Mouse (Mus musculus) stomach, embryonic 14.5 days (tissue): ENCODE data around the gene Lrrc49. TPM values are rescaled to one million over a fixed set of nuclear protein-coding genes. Genes with fewer than 3 reads are reported as not detected.

Experiments
- ATAC-seq: fragments of 200-750 bp; cut with Nextera tagmentation; 2 replicates; pipeline ENCODE4 v1.8.0; 2017; ENCODE audit warnings: low read depth, moderate TSS enrichment; ENCODE audit not compliant: insufficient number of reproducible peaks, insufficient read depth, low FRiP score
- H3K27ac ChIP-seq: fragments of 300-500 bp; sonication (generic); 2 replicates; pipeline ENCODE4 v1.5.1; 2014; ENCODE audit warnings: mild to moderate bottlenecking, low read length, moderate library complexity, mixed read lengths
- H3K27me3 ChIP-seq: fragments of 300-500 bp; sonication (generic); 2 replicates; pipeline ENCODE4 v1.6.1; 2014; ENCODE audit warnings: low read length, control low read depth, mixed read lengths; ENCODE audit not compliant: control insufficient read depth, insufficient read depth
- H3K36me3 ChIP-seq: fragments of 300-500 bp; sonication (generic); 2 replicates; pipeline ENCODE4 v1.6.1; 2014; ENCODE audit warnings: mild to moderate bottlenecking, control low read depth, low read length, moderate library complexity, mixed read lengths; ENCODE audit not compliant: control insufficient read depth, insufficient read depth
- H3K4me1 ChIP-seq: fragments of 300-500 bp; sonication (generic); 2 replicates; pipeline ENCODE4 v1.6.1; 2014; ENCODE audit warnings: low read length, control low read depth, mixed read lengths; ENCODE audit not compliant: control insufficient read depth, insufficient read depth
- H3K4me2 ChIP-seq: fragments of 300-500 bp; sonication (generic); replicated peaks from 2 replicates; pipeline ENCODE4 v1.6.1; 2014; ENCODE audit warnings: low read depth, low read length, control low read depth
- H3K4me3 ChIP-seq: fragments of 300-500 bp; sonication (generic); 2 replicates; pipeline ENCODE4 v1.5.1; 2014; ENCODE audit warnings: low read depth, low read length, control low read depth
- H3K9ac ChIP-seq: fragments of 300-500 bp; sonication (generic); replicated peaks from 2 replicates; pipeline ENCODE4 v1.6.1; 2014; ENCODE audit warnings: low read depth, mild to moderate bottlenecking, control low read depth, low read length, moderate library complexity, mixed read lengths
- H3K9me3 ChIP-seq: fragments of 300-500 bp; sonication (generic); 2 replicates; pipeline ENCODE4 v1.6.1; 2016; ENCODE audit warnings: low read depth, low read length, control low read depth; ENCODE audit not compliant: control insufficient read depth
- WGBS: fragments of 180-500 bp; shearing (Covaris S2); extraction: QIAGEN DNeasy Blood & Tissue Kit; methylation state at CpG from one replicate; pipeline ENCODE4 v1.1.7; 2014; 5-methylcytosine and 5-hydroxymethylcytosine counted together
- polyA plus RNA-seq: library from polyadenylated mRNA; unstranded; fragments of >200 nt; fragmentation: Nextera tagmentation; extraction: Ambion mirVana; gene quantifications from 2 replicates; pipeline ENCODE4 v1.2.1, GENCODE M21; 2014

Lrrc49 gene
- polyA plus RNA-seq, 1 experiment from 2014 or later: 23.3 TPM

GRCm38 (mm10) chr9:60586920-60587319, 101.0 kb downstream of the Lrrc49 start:
- H3K9me3 ChIP-seq: no peaks in the 10 kb centered on the region
- WGBS: 81% methylated on average over 3 of the region's 3 CpGs
- no peak for ATAC-seq
- no peaks in the 10 kb centered on the region for H3K36me3 ChIP-seq
- no peak overlapping the region for H3K9ac ChIP-seq
- H3K4me2 ChIP-seq: no peak overlapping the region
- no peak overlapping the region for H3K4me3 ChIP-seq
- no peak overlapping the region for H3K27ac ChIP-seq
- H3K27me3 ChIP-seq: no peaks in the 10 kb centered on the region
- H3K4me1 ChIP-seq: no peaks in the 10 kb centered on the region

GRCm38 (mm10) chr9:60585206-60585605, 102.8 kb downstream of the Lrrc49 start:
- H3K27me3 ChIP-seq: no peaks in the 10 kb centered on the region

GRCm38 (mm10) chr9:60582553-60582952, 105.4 kb downstream of the Lrrc49 start:
- H3K4me3 ChIP-seq: no peak overlapping the region
- no peak overlapping the region for H3K9ac ChIP-seq
- H3K4me1 ChIP-seq: no peaks in the 10 kb centered on the region
- H3K9me3 ChIP-seq: no peaks in the 10 kb centered on the region
- 57% methylated on average over 7 of the region's 7 CpGs for WGBS
- H3K27ac ChIP-seq: no peak overlapping the region
- ATAC-seq: no peak
- H3K4me2 ChIP-seq: no peak overlapping the region
- H3K27me3 ChIP-seq: no peaks in the 10 kb centered on the region
- H3K36me3 ChIP-seq: no peaks in the 10 kb centered on the region

More at GRCm38 (mm10) chr9:60585206-60585605, 102.8 kb downstream of the Lrrc49 start:
- 90% methylated on average over 5 of the region's 5 CpGs for WGBS
- ATAC-seq: no peak
- Histone ChIP-seq H3K9ac (no peak overlapping the region), H3K27ac (no peak overlapping the region), H3K4me3 (no peak overlapping the region), H3K4me1 (no peaks in the 10 kb centered on the region), H3K36me3 (no peaks in the 10 kb centered on the region), H3K9me3 (no peaks in the 10 kb centered on the region), H3K4me2 (no peak overlapping the region)

- ATAC-seq: no peak
- Histone ChIP-seq H3K27me3 (no peaks in the 10 kb centered on the region), H3K4me3 (no peak overlapping the region), H3K4me1 (no peaks in the 10 kb centered on the region), H3K4me2 (no peak overlapping the region), H3K9me3 (no peaks in the 10 kb centered on the region), H3K27ac (no peak overlapping the region), H3K36me3 (no peaks in the 10 kb centered on the region), H3K9ac (no peak overlapping the region)
- WGBS: 88% methylated on average over 7 of the region's 7 CpGs
These were observed 114.9 kb downstream of the Lrrc49 start for GRCm38 (mm10) chr9:60573011-60573410.

GRCm38 (mm10) chr9:60571725-60572124, 116.2 kb downstream of the Lrrc49 start:
- Histone ChIP-seq H3K4me3 (no peak overlapping the region), H3K27me3 (no peaks in the 10 kb centered on the region), H3K27ac (no peak overlapping the region), H3K4me2 (no peak overlapping the region), H3K4me1 (no peaks in the 10 kb centered on the region), H3K9me3 (no peaks in the 10 kb centered on the region), H3K36me3 (no peaks in the 10 kb centered on the region), H3K9ac (no peak overlapping the region)
- WGBS: 94% methylated on average over 4 of the region's 4 CpGs
- no peak for ATAC-seq

- ATAC-seq: no peak
- no peaks in the 10 kb centered on the region for H3K27me3 ChIP-seq
- no peak overlapping the region for H3K4me3 ChIP-seq
- no peaks in the 10 kb centered on the region for H3K36me3 ChIP-seq
- H3K27ac ChIP-seq: no peak overlapping the region
- WGBS: 79% methylated on average over 4 of the region's 4 CpGs
- no peaks in the 10 kb centered on the region for H3K9me3 ChIP-seq
- H3K9ac ChIP-seq: no peak overlapping the region
- H3K4me2 ChIP-seq: no peak overlapping the region
- no peaks in the 10 kb centered on the region for H3K4me1 ChIP-seq
These were observed 116.9 kb downstream of the Lrrc49 start for GRCm38 (mm10) chr9:60571041-60571440.

GRCm38 (mm10) chr9:60569366-60569765, 118.6 kb downstream of the Lrrc49 start:
- Histone ChIP-seq H3K9ac (no peak overlapping the region), H3K27ac (no peak overlapping the region), H3K9me3 (no peaks in the 10 kb centered on the region), H3K4me3 (no peak overlapping the region), H3K27me3 (no peaks in the 10 kb centered on the region), H3K36me3 (no peaks in the 10 kb centered on the region), H3K4me1 (no peaks in the 10 kb centered on the region), H3K4me2 (no peak overlapping the region)
- WGBS: 59% methylated on average over 2 of the region's 2 CpGs
- no peak; the same call in 1 of the 2 replicates for ATAC-seq

GRCm38 (mm10) chr9:60563809-60564208, 124.1 kb downstream of the Lrrc49 start:
- no peak overlapping the region for H3K4me2 ChIP-seq
- no peak overlapping the region for H3K27ac ChIP-seq
- 91% methylated on average over 7 of the region's 7 CpGs for WGBS

More at GRCm38 (mm10) chr9:60563809-60564208, 124.1 kb downstream of the Lrrc49 start:
- Histone ChIP-seq H3K4me1 (peaks cover 9% of the 10 kb centered on the region; the same call in 1 of the 2 replicates), H3K9ac (no peak overlapping the region), H3K9me3 (no peaks in the 10 kb centered on the region), H3K4me3 (no peak overlapping the region), H3K27me3 (no peaks in the 10 kb centered on the region), H3K36me3 (no peaks in the 10 kb centered on the region)
- ATAC-seq: no peak
